In genomic region chr15:3270646-3271077, GRCm38 (mm10) we compare ENCODE assay signal across 8 mouse cellular contexts. TPM values are rescaled to one million over a fixed set of nuclear protein-coding genes. Genes with fewer than 3 reads are reported as not detected.
DNase-seq lines count a peak whose midpoint lies in the region; ATAC-seq and TF ChIP-seq lines count a peak whose summit lies in the region.

No protein-coding gene starts in this region.

- no peaks in the 10 kb centered on the region for H3K27me3 ChIP-seq in E14TG2a.4 (ENCODE audit: insufficient read depth, low read length)
- H3K27me3 ChIP-seq in forebrain, embryonic 11.5 days (ENCODE audit: control insufficient read depth, insufficient read depth, low read length) = no peaks in the 10 kb centered on the region
- no peaks in the 10 kb centered on the region for H3K27me3 ChIP-seq in heart, postnatal 0 days (ENCODE audit: control insufficient read depth, insufficient read depth, low read length)
- H3K27me3 ChIP-seq in liver, postnatal 0 days (ENCODE audit: insufficient read depth, low read length) = no peaks in the 10 kb centered on the region
- H3K27me3 ChIP-seq in neural tube, embryonic 13.5 days = no peaks in the 10 kb centered on the region

- H3K4me3 ChIP-seq in E14TG2a.4 (replicated peaks; ENCODE audit: low read length) = peak overlapping the region; percentile 46
- peak overlapping the region; percentile 21 for H3K4me3 ChIP-seq in forebrain, embryonic 11.5 days (ENCODE audit: low read depth, low read length)
- peak overlapping the region; percentile 63 for H3K4me3 ChIP-seq in heart, postnatal 0 days (ENCODE audit: low read depth, low read length)
- H3K4me3 ChIP-seq in liver, postnatal 0 days (ENCODE audit: low read depth, low read length) = peak overlapping the region; percentile 65
- H3K4me3 ChIP-seq in neural tube, embryonic 13.5 days = peak overlapping the region; percentile 38

- peak overlapping the region; percentile 51 for H3K9ac ChIP-seq in forebrain, embryonic 11.5 days (ENCODE audit: low read length)
- H3K9ac ChIP-seq in heart, postnatal 0 days (replicated peaks; ENCODE audit: low read depth, low read length) = peak overlapping the region; percentile 71
- peak overlapping the region; percentile 87 for H3K9ac ChIP-seq in liver, postnatal 0 days (replicated peaks)
- 0 out of 2 replicates have a peak overlapping the region, but pooled peaks have one; percentile 32 for H3K9ac ChIP-seq in neural tube, embryonic 13.5 days

- H3K4me1 ChIP-seq in E14TG2a.4 (replicated peaks; ENCODE audit: low read depth, low read length) = peaks cover 47% of the 10 kb centered on the region
- H3K4me1 ChIP-seq in forebrain, embryonic 11.5 days (replicated peaks; ENCODE audit: control insufficient read depth, insufficient read depth, low read length) = peaks cover 2% of the 10 kb centered on the region; the same call in 1 of the 2 replicates
- H3K4me1 ChIP-seq in heart, postnatal 0 days (ENCODE audit: control insufficient read depth, insufficient read depth) = peaks cover 20% of the 10 kb centered on the region; the same call in 1 of the 2 replicates
- peaks cover 20% of the 10 kb centered on the region for H3K4me1 ChIP-seq in liver, postnatal 0 days (ENCODE audit: insufficient read depth)
- peaks cover 9% of the 10 kb centered on the region for H3K4me1 ChIP-seq in neural tube, embryonic 13.5 days (replicated peaks)

- no peaks in the 10 kb centered on the region for H3K9me3 ChIP-seq in E14TG2a.4 (ENCODE audit: low read length)
- H3K9me3 ChIP-seq in forebrain, embryonic 11.5 days (ENCODE audit: control insufficient read depth, low read length) = no peaks in the 10 kb centered on the region
- H3K9me3 ChIP-seq in heart, postnatal 0 days (replicated peaks; ENCODE audit: control insufficient read depth, low read length) = no peaks in the 10 kb centered on the region
- no peaks in the 10 kb centered on the region for H3K9me3 ChIP-seq in liver, postnatal 0 days (ENCODE audit: low read length)
- H3K9me3 ChIP-seq in neural tube, embryonic 13.5 days = no peaks in the 10 kb centered on the region

- H3K4me2 ChIP-seq in forebrain, embryonic 11.5 days (ENCODE audit: low read depth, low read length, severe bottlenecking) = peak overlapping the region; percentile 43; the same call in 1 of the 2 replicates
- peak overlapping the region; percentile 71 for H3K4me2 ChIP-seq in heart, postnatal 0 days (ENCODE audit: low read depth, low read length)
- H3K4me2 ChIP-seq in liver, postnatal 0 days (ENCODE audit: low read depth, low read length) = peak overlapping the region; percentile 50
- peak overlapping the region; percentile 48 for H3K4me2 ChIP-seq in neural tube, embryonic 13.5 days

- ATAC-seq in forebrain, embryonic 11.5 days (replicated peaks; ENCODE audit: low FRiP score) = peak; percentile 67; the same call in 1 of the 2 replicates
- ATAC-seq in heart, postnatal 0 days (ENCODE audit: insufficient read depth, low read depth) = peak; percentile 94
- ATAC-seq in liver, postnatal 0 days = peak; percentile 79
- ATAC-seq in neural tube, embryonic 13.5 days (ENCODE audit: low read depth) = peak; percentile 82

- DNase-seq in c-Kit-positive CD71-positive TER-119-negative erythroid progenitor cells, embryonic 14.5 days (ENCODE audit: low read depth) = peak; percentile 40
- DNase-seq in forebrain, embryonic 11.5 days (ENCODE audit: low spot score) = peak; percentile 62
- DNase-seq in heart, postnatal 0 days (ENCODE audit: low spot score) = peak; percentile 81
- peak; percentile 90 to 93 for DNase-seq in kidney, postnatal 36 days
- peak; percentile 82 for DNase-seq in liver, postnatal 0 days
- peak; percentile 41 to 67 for DNase-seq in thymus, adult 18-20 months

- peak overlapping the region; percentile 18; the same call in 1 of the 2 replicates for H3K27ac ChIP-seq in forebrain, embryonic 11.5 days (ENCODE audit: low read depth, low read length)
- H3K27ac ChIP-seq in heart, postnatal 0 days (ENCODE audit: low read depth) = peak overlapping the region; percentile 94
- H3K27ac ChIP-seq in liver, postnatal 0 days (ENCODE audit: low read depth) = peak overlapping the region; percentile 84
- peak overlapping the region; percentile 61; the same call in 1 of the 2 replicates for H3K27ac ChIP-seq in neural tube, embryonic 13.5 days (replicated peaks)

- peak; percentile 78; the same call in 1 of the 2 replicates for TF ChIP-seq EP300 in heart, postnatal 0 days (IDR thresholded peaks at IDR 0.05; ENCODE audit: low read depth)
- peak; percentile 60; the same call in 1 of the 2 replicates for TF ChIP-seq EP300 in liver, postnatal 0 days (IDR thresholded peaks at IDR 0.05; ENCODE audit: low read depth)

- TF ChIP-seq CTCF in E14TG2a.4 (conservative IDR thresholded peaks at IDR 0.05; ENCODE audit: low read length) = no peak
- TF ChIP-seq CTCF in heart, postnatal 0 days (IDR thresholded peaks at IDR 0.05; ENCODE audit: low read depth) = no peak
- no peak for TF ChIP-seq CTCF in liver, postnatal 0 days (IDR thresholded peaks at IDR 0.05; ENCODE audit: low read depth)

- WGBS in forebrain, embryonic 11.5 days = 4% methylated on average over 12 of the region's 12 CpGs
- 4% methylated on average over 12 of the region's 12 CpGs for WGBS in heart, postnatal 0 days
- WGBS in liver, postnatal 0 days (ENCODE audit: insufficient replicate concordance) = under 1% methylated on average over 12 of the region's 12 CpGs
- WGBS in neural tube, embryonic 13.5 days = under 1% methylated on average over 12 of the region's 12 CpGs

- H3K36me3 ChIP-seq in E14TG2a.4 (ENCODE audit: insufficient read depth, low read length) = no peaks in the 10 kb centered on the region
- H3K36me3 ChIP-seq in forebrain, embryonic 11.5 days (ENCODE audit: control insufficient read depth, insufficient read depth, low read length) = no peaks in the 10 kb centered on the region
- H3K36me3 ChIP-seq in heart, postnatal 0 days (replicated peaks; ENCODE audit: control insufficient read depth, insufficient read depth, low read length) = peaks cover 3% of the 10 kb centered on the region
- peaks cover 4% of the 10 kb centered on the region; the same call in 1 of the 2 replicates for H3K36me3 ChIP-seq in liver, postnatal 0 days (replicated peaks; ENCODE audit: insufficient read depth, low read length)
- H3K36me3 ChIP-seq in neural tube, embryonic 13.5 days = no peaks in the 10 kb centered on the region

RNA-seq across cellular contexts. Expression of gene Selenop, which starts 2.3 kb away (rescaled TPM):
- polyA plus RNA-seq in forebrain, embryonic 11.5 days (2014; fragmentation: Nextera tagmentation; extraction: Ambion mirVana) = 51.1 and 53.1 TPM in 2 replicates
- total RNA-seq in heart, postnatal 0 days (2014; rRNA removed; ENCODE audit: low replicate concordance) = 264 and 358 TPM in 2 replicates
- polyA plus RNA-seq in heart, postnatal 0 days (2015; fragmentation: Nextera tagmentation; extraction: Ambion mirVana) = 169 and 190 TPM in 2 replicates
- polyA plus RNA-seq in liver, postnatal 0 days (2015; fragmentation: Nextera tagmentation; extraction: Ambion mirVana) = 4,176 and 4,221 TPM in 2 replicates
- polyA plus RNA-seq in neural tube, embryonic 13.5 days (2015; fragmentation: Nextera tagmentation; extraction: Ambion mirVana) = 145 and 158 TPM in 2 replicates

RNA-seq across cellular contexts. Expression of gene Ccdc152, which starts 32.7 kb away (rescaled TPM):
- polyA plus RNA-seq in forebrain, embryonic 11.5 days (2014; fragmentation: Nextera tagmentation; extraction: Ambion mirVana) = not detected in 2 replicates
- total RNA-seq in heart, postnatal 0 days (2014; rRNA removed; ENCODE audit: low replicate concordance) = not detected in 2 replicates
- 0.54 and 0.87 TPM in 2 replicates for polyA plus RNA-seq in heart, postnatal 0 days (2015; fragmentation: Nextera tagmentation; extraction: Ambion mirVana)
- polyA plus RNA-seq in liver, postnatal 0 days (2015; fragmentation: Nextera tagmentation; extraction: Ambion mirVana) = 5.6 and 5.9 TPM in 2 replicates
- not detected in 2 replicates for polyA plus RNA-seq in neural tube, embryonic 13.5 days (2015; fragmentation: Nextera tagmentation; extraction: Ambion mirVana)

Comparison
In these comparisons a context has a peak if more than half of its experiments do, and no peak if none do; other contexts are left out.
1. Peak in every context shown above with its lines: DNase-seq, ATAC-seq, H3K4me3 ChIP-seq and H3K27ac ChIP-seq.
2. DNase-seq: peak in every context shown above with its lines; median percentile 92 in kidney, postnatal 36 days; 82 in liver, postnatal 0 days; 81 in heart, postnatal 0 days; 62 in forebrain, embryonic 11.5 days; 54 in thymus, adult 18-20 months; 40 in c-Kit-positive CD71-positive TER-119-negative erythroid progenitor cells, embryonic 14.5 days.
3. H3K27ac ChIP-seq: peak in every context shown above with its lines; median percentile 94 in heart, postnatal 0 days; 84 in liver, postnatal 0 days; 61 in neural tube, embryonic 13.5 days; 18 in forebrain, embryonic 11.5 days.
4. H3K9ac ChIP-seq: peak in every context shown above with its lines; median percentile 87 in liver, postnatal 0 days; 71 in heart, postnatal 0 days; 51 in forebrain, embryonic 11.5 days; 32 in neural tube, embryonic 13.5 days.
5. RNA of gene Selenop, which starts 2.3 kb away (polyA plus RNA-seq): 4,176 to 4,221 TPM in liver, postnatal 0 days; 169 to 190 TPM in heart, postnatal 0 days, 145 to 158 TPM in neural tube, embryonic 13.5 days and 51.1 to 53.1 TPM in forebrain, embryonic 11.5 days; every median in the first group is over 10 times any median in the second.